ENCODE assay signal across 1 mouse cellular context in the genomic region with DNA sequence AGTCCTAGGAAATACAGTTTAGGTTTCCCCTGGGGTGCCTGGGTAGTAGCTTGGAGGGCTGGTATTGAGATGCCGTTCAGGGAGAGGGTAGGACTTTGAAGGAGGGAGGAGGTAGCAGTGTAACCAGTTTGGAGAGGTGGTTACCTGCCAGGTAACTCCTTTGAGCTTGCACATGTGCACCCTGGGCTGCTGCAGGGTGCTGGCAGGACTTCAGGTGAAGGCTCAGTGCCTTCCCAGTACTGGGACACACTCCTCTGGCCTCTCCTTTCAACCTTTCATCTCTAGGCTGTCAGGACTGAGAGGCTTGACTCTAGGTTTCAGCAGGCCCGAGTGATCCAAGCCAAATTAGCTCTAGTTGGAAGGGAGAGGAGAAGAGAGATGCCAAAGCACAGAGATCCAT.
TF ChIP-seq lines count a peak whose summit lies in the region.

No protein-coding gene starts in this region.

TF ChIP-seq in MEL, 35 proteins besides CTCF, POLR2A, EP300 and RAD21 (continued from another document):
- no peak for TF ChIP-seq POLR2AphosphoS2 (IDR thresholded peaks at IDR 0.05; ENCODE audit: low read length)
- no peak for TF ChIP-seq E2F4 (IDR thresholded peaks at IDR 0.05; ENCODE audit: borderline replicate concordance, low read depth, low read length)
- TF ChIP-seq BHLHE40 (IDR thresholded peaks at IDR 0.05; ENCODE audit: borderline replicate concordance, low read depth, low read length), result no peak
- TF ChIP-seq ZMIZ1 (IDR thresholded peaks at IDR 0.05; ENCODE audit: low read depth, low read length), result no peak
